Mouse (Mus musculus): ENCODE measurements at regions not wholly inside any gene's neighbourhood (a gene's known extent, or its start where the extent isn't known, plus 50 kb on each side); places are given as distances from the start of the nearest gene placed in this dataset.

- H3K4me3 ChIP-seq (ENCODE audit: low read depth, low read length), result no peak overlapping the region
- ATAC-seq (no peak), DNase-seq (ENCODE audit: low spot score) (no peak)
- H3K4me1 ChIP-seq (ENCODE audit: insufficient read depth, low read depth, low read length), result no peaks in the 10 kb centered on the region
- H3K27me3 ChIP-seq (replicated peaks; ENCODE audit: insufficient read depth, low read length), result no peaks in the 10 kb centered on the region
- 52% methylated on average over 2 of the region's 2 CpGs for WGBS
- H3K27ac ChIP-seq (ENCODE audit: low read length), result no peak overlapping the region
- H3K4me2 ChIP-seq (replicated peaks; ENCODE audit: low read depth, low read length), result no peak overlapping the region
- H3K9ac ChIP-seq (replicated peaks; ENCODE audit: low read depth), result no peak overlapping the region
- H3K36me3 ChIP-seq (ENCODE audit: insufficient read depth, low read length), result no peaks in the 10 kb centered on the region
- TF ChIP-seq CTCF (IDR thresholded peaks at IDR 0.05), result no peak
- no peak for TF ChIP-seq EP300 (IDR thresholded peaks at IDR 0.05)
- H3K9me3 ChIP-seq (ENCODE audit: low read length), result no peaks in the 10 kb centered on the region
These were observed 2400.5 kb upstream of the Gm7489 start for GRCm38 (mm10) chr15:51484207-51484606.

DNA sequence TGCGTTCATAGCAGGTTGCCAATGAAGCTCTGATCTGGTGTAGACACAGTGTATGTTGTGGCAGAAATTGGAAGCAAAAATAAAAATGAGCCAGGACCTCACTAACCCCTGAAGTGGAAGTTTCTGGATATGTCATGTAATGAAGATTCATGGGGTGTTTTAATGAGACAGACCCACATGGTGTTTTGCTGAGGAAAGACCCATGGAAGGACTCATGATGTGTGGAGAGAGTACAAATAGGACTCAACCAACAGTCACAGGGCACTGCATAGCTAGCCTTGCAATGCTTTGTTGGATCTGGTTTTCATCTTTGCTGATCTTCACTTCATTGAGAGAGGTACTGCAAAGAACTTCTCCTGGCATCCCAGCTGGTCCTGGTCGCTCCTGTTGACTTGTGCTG lies 2399.2 kb upstream of the Gm7489 start:
- WGBS, result 59% methylated on average over 2 of the region's 2 CpGs
- DNase-seq (ENCODE audit: low spot score) (no peak), ATAC-seq (no peak)
- Histone ChIP-seq H3K27ac (ENCODE audit: low read length) (no peak overlapping the region), H3K4me3 (ENCODE audit: low read depth, low read length) (no peak overlapping the region), H3K9ac (replicated peaks; ENCODE audit: low read depth) (no peak overlapping the region), H3K9me3 (ENCODE audit: low read length) (no peaks in the 10 kb centered on the region), H3K4me1 (ENCODE audit: insufficient read depth, low read depth, low read length) (no peaks in the 10 kb centered on the region), H3K4me2 (replicated peaks; ENCODE audit: low read depth, low read length) (no peak overlapping the region), H3K36me3 (ENCODE audit: insufficient read depth, low read length) (no peaks in the 10 kb centered on the region), H3K27me3 (replicated peaks; ENCODE audit: insufficient read depth, low read length) (no peaks in the 10 kb centered on the region)
- no peak for TF ChIP-seq EP300 (IDR thresholded peaks at IDR 0.05)

GRCm38 (mm10) chr15:51502058-51502741 lies 2382.5 kb upstream of the Gm7489 start:
- Histone ChIP-seq H3K27me3 (replicated peaks; ENCODE audit: insufficient read depth, low read length) (no peaks in the 10 kb centered on the region), H3K36me3 (ENCODE audit: insufficient read depth, low read length) (no peaks in the 10 kb centered on the region), H3K4me3 (ENCODE audit: low read depth, low read length) (no peak overlapping the region), H3K9me3 (ENCODE audit: low read length) (no peaks in the 10 kb centered on the region), H3K4me2 (replicated peaks; ENCODE audit: low read depth, low read length) (peak overlapping the region; percentile 37; the same call in 1 of the 2 replicates), H3K9ac (replicated peaks; ENCODE audit: low read depth) (no peak overlapping the region), H3K27ac (ENCODE audit: low read length) (no peak overlapping the region), H3K4me1 (ENCODE audit: insufficient read depth, low read depth, low read length) (no peaks in the 10 kb centered on the region)
- no peak for DNase-seq (ENCODE audit: low spot score)
- TF ChIP-seq CTCF (IDR thresholded peaks at IDR 0.05), result no peak
- TF ChIP-seq EP300 (IDR thresholded peaks at IDR 0.05), result 0 out of 2 replicates have a peak, but pooled peaks have one; percentile 30
- WGBS, result 41% methylated on average over 12 of the region's 12 CpGs
- no peak for ATAC-seq

GRCm38 (mm10) chr15:51502742-51503270 lies 2381.9 kb upstream of the Gm7489 start:
- H3K4me1 ChIP-seq (ENCODE audit: insufficient read depth, low read depth, low read length), result no peaks in the 10 kb centered on the region
- no peaks in the 10 kb centered on the region for H3K36me3 ChIP-seq (ENCODE audit: insufficient read depth, low read length)
- WGBS, result 24% methylated on average over 10 of the region's 10 CpGs
- ATAC-seq (no peak), DNase-seq (ENCODE audit: low spot score) (no peak)
- 0 out of 2 replicates have a peak overlapping the region, but pooled peaks have one; percentile 12 for H3K4me3 ChIP-seq (ENCODE audit: low read depth, low read length)
- no peaks in the 10 kb centered on the region for H3K27me3 ChIP-seq (replicated peaks; ENCODE audit: insufficient read depth, low read length)
- no peak overlapping the region for H3K27ac ChIP-seq (ENCODE audit: low read length)
- H3K9me3 ChIP-seq (ENCODE audit: low read length), result no peaks in the 10 kb centered on the region
- no peak for TF ChIP-seq EP300 (IDR thresholded peaks at IDR 0.05)
- no peak for TF ChIP-seq CTCF (IDR thresholded peaks at IDR 0.05)
- no peak overlapping the region for H3K9ac ChIP-seq (replicated peaks; ENCODE audit: low read depth)
- peak overlapping the region; percentile 37 for H3K4me2 ChIP-seq (replicated peaks; ENCODE audit: low read depth, low read length)

DNA sequence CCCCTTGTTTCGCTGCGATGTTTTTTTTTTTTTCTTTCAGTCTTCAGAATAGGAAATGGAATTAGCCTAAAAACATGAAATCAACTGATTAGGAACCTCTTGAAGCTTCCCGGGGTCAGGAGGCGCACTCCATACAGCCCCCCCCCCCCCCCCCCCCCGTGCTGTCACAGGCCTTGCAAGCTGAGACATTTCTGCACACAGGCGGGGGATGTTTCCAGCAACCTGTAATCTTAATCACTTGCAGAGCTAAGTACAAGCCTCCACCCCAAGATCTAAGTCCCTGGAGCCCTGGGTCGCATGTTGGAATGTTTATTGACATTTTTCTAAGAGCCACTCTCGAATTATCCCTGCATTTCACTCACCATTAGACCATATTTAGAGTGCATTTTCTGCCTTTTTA lies 2381.4 kb upstream of the Gm7489 start:
- DNase-seq (ENCODE audit: low spot score), result no peak
- Histone ChIP-seq H3K9me3 (ENCODE audit: low read length) (no peaks in the 10 kb centered on the region), H3K36me3 (ENCODE audit: insufficient read depth, low read length) (no peaks in the 10 kb centered on the region), H3K4me2 (replicated peaks; ENCODE audit: low read depth, low read length) (peak overlapping the region; percentile 37), H3K4me1 (ENCODE audit: insufficient read depth, low read depth, low read length) (no peaks in the 10 kb centered on the region), H3K27me3 (replicated peaks; ENCODE audit: insufficient read depth, low read length) (no peaks in the 10 kb centered on the region), H3K9ac (replicated peaks; ENCODE audit: low read depth) (no peak overlapping the region), H3K4me3 (ENCODE audit: low read depth, low read length) (0 out of 2 replicates have a peak overlapping the region, but pooled peaks have one; percentile 12), H3K27ac (ENCODE audit: low read length) (no peak overlapping the region)
- no peak for ATAC-seq
- TF ChIP-seq EP300 (IDR thresholded peaks at IDR 0.05), result no peak
- no peak for TF ChIP-seq CTCF (IDR thresholded peaks at IDR 0.05)
- 19% methylated on average over 8 of the region's 8 CpGs for WGBS

DNA sequence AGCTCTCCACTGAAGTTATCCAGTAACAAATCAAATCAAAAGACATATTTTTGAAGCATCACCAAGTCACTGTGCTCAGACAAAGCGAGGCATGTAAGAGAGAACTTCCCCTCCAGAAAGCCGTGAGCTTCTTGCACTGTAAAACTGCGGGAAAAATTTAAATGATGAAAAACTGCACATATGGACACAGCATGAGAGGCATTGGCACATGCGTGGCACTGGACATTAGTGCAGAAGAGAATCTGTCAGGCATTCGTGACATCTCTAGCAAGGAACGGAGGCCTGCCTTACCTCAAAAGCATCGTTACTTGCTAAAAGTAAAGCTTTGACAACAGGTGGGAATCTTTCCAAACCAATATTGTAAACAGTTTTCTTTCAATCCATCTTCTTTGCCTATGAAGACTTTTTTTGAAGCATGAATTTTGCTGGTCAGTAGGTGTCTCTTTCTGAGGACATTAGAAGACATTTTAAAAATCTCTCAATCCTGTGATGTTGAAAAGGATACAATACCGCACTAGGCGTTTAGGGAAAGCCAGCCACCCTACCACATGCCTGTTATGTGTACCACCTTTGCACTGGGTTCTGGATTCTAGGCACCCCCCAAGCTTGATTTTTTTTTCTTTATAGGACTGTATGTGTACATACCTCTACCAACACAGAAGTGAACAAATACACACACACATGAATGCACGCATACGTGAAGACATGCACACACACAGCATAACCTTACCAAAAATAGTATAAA lies 2380.5 kb upstream of the Gm7489 start:
- Histone ChIP-seq H3K9ac (replicated peaks; ENCODE audit: low read depth) (no peak overlapping the region), H3K4me2 (replicated peaks; ENCODE audit: low read depth, low read length) (no peak overlapping the region), H3K27me3 (replicated peaks; ENCODE audit: insufficient read depth, low read length) (no peaks in the 10 kb centered on the region), H3K4me3 (ENCODE audit: low read depth, low read length) (no peak overlapping the region), H3K36me3 (ENCODE audit: insufficient read depth, low read length) (no peaks in the 10 kb centered on the region), H3K27ac (ENCODE audit: low read length) (no peak overlapping the region), H3K9me3 (ENCODE audit: low read length) (no peaks in the 10 kb centered on the region), H3K4me1 (ENCODE audit: insufficient read depth, low read depth, low read length) (no peaks in the 10 kb centered on the region)
- DNase-seq (ENCODE audit: low spot score) (no peak), ATAC-seq (no peak)
- no peak for TF ChIP-seq EP300 (IDR thresholded peaks at IDR 0.05)
- TF ChIP-seq CTCF (IDR thresholded peaks at IDR 0.05), result no peak
- 77% methylated on average over 11 of the region's 11 CpGs for WGBS

Data from lung, postnatal 0 days (tissue).